Mouse (Mus musculus): Measurements from ENCODE around the gene BC024978.

DNA sequence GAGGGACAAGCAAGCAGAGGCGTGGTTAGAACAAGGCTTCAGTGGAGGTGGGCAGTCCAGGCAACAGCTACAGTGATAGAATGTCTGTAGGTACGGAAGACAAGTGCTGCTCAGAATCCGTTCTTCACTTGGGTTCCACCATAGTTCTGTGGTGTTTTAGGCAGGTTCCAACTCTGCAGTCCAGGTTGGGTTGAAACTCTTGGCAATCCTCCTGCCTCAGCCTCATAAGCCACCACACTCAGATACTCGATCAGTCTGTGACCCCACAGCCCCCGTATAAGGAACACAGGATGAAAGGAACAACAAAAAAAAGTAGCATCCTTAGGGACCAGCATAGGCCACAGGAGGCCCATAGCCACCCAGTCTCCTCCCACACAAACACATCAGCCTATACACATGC lies 3.1 kb upstream of the BC024978 start:
- no peak for TF ChIP-seq CTCF (IDR thresholded peaks at IDR 0.05; ENCODE audit: low read depth, low read length)
- TF ChIP-seq TAL1 (conservative IDR thresholded peaks at IDR 0.05; ENCODE audit: low read depth, low read length) = no peak
- TF ChIP-seq GATA1 (IDR thresholded peaks at IDR 0.05; ENCODE audit: borderline replicate concordance, low read length) = no peak
- no peak for TF ChIP-seq POLR2AphosphoS5 (IDR thresholded peaks at IDR 0.05; ENCODE audit: insufficient replicate concordance, low read depth, low read length)

Measured in G1E (cell line).